Mouse (Mus musculus): ENCODE data around the gene Ybx2. TPM values are rescaled to one million over a fixed set of nuclear protein-coding genes. Genes with fewer than 3 reads are reported as not detected.

The Ybx2 gene
- total and polyA plus RNA-seq, 3 experiments = 0.25 to 0.39 TPM; not detected in 1

DNA sequence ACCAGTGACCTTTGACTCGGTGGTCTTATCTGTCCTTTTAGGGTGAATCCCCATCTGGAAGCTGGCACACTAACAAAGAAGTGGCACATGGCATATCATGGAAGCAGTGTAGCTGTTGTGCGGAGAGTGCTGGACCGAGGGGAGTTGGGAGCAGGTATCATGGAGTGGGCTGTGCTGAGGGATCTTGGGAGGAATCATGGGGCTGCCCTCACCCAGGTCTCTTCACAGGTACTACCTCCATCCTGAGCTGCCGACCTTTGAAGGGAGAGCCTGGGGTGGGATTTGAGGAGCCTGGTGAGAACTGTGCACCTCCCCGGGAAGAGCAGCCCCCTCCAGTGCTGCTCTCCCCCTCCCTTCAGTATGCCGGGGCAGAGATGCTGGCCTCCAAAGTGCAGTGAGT is 23.9 kb upstream of the Ybx2 start:
- no peak overlapping the region for H3K27ac ChIP-seq (ENCODE audit: insufficient read depth, low read depth)
- no peak overlapping the region for H3K4me2 ChIP-seq (ENCODE audit: insufficient read depth, low read depth, poor library complexity, severe bottlenecking)
- H3K4me3 ChIP-seq (replicated peaks in 1 of 3; ENCODE audit: low read depth in 2 of 3, low read length in 2 of 3, poor library complexity in 1 of 3) = no peak overlapping the region
- DNase-seq (ENCODE audit: extremely low read depth) = no peak
- TF ChIP-seq NRF1 (IDR thresholded peaks at IDR 0.05; ENCODE audit: low read depth, low read length) = no peak
- dilution Hi-C loops (cut with MboI; ENCODE audit: extremely low pct_ligation_motif_present, extremely low pct_unique_long_range_greater_than_20kb, low sequenced_read_pairs) (no loop called here), in situ Hi-C loops (cut with MboI; ENCODE audit: low pct_ligation_motif_present, low pct_unique_long_range_greater_than_20kb, low sequenced_read_pairs) (no loop called here)
- H3K4me1 ChIP-seq (ENCODE audit: control insufficient read depth in 1 of 2, insufficient read depth in 2 of 2) = peaks cover 14 to 34% of the 10 kb centered on the region in 2 experiments; a peak in 3 of 4 replicates
- no peaks in the 10 kb centered on the region for H3K9me3 ChIP-seq (replicated peaks; ENCODE audit: low read length)
- no peaks in the 10 kb centered on the region for H3K27me3 ChIP-seq (replicated peaks)
- H3K36me3 ChIP-seq (replicated peaks in 1 of 2; ENCODE audit: control insufficient read depth in 1 of 2, insufficient read depth in 1 of 2, low read length in 1 of 2) = peaks cover 83 to 94% of the 10 kb centered on the region in 2 experiments
- peaks cover 8% of the 10 kb centered on the region for H3K79me2 ChIP-seq (replicated peaks; ENCODE audit: control insufficient read depth, extremely low read depth, insufficient read depth, poor library complexity, severe bottlenecking)
- H3K9ac ChIP-seq (ENCODE audit: insufficient read depth, low read depth) = no peak overlapping the region

DNA sequence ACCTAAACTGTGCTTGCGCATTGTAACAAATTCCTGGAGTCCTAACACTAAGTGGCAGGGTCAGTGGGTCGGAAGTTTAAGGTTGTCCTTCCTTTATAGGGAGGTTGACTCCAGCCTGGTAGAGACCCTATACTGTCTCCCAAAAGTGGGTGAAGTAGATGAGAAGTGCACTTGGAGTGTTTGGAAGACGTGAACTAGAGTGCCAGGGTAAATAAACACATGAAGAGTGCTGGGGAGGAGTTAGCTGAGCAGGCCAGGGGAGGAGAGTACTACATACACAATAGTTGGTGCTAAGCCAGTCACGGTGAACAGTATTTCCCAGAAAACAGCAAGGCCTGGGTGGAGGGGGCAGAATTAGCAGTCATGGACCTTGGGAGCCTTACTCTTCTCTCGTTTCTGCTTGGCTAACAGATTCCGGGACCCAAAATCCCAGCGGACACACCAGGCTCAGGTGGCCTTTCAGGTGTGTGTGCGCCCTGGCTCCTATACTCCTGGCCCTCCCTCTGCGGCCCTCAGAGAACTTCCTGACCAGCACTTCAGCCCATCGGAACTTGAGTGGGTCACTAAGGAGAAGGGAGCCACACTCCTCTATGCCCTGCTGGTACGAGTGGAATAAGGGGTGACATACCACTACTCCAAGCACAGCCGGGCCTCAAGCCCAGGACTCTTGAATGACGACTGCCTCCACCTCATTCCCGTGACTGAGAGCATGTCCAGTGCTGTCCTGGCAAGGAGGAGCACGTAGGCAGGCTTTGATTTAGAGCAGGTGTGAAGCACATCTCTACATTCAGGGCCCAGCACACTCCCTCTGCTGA is 22.7 kb upstream of the Ybx2 start:
- TF ChIP-seq POLR2A (IDR thresholded peaks at IDR 0.05; ENCODE audit: low read depth, low read length) (no peak), JUN (IDR thresholded peaks at IDR 0.05; ENCODE audit: insufficient read depth, low read depth, low read length) (no peak), MAFK (IDR thresholded peaks at IDR 0.05; ENCODE audit: insufficient replicate concordance, low read length) (no peak), GABPA (IDR thresholded peaks at IDR 0.05; ENCODE audit: insufficient replicate concordance, low read depth, low read length) (no peak), ZNF384 (IDR thresholded peaks at IDR 0.05; ENCODE audit: low read depth, low read length) (no peak), EP300 (IDR thresholded peaks at IDR 0.05; ENCODE audit: low read length) (no peak), CHD1 (IDR thresholded peaks at IDR 0.05; ENCODE audit: low read depth, low read length) (no peak), ZMIZ1 (IDR thresholded peaks at IDR 0.05; ENCODE audit: low read depth, low read length) (no peak)
- in situ Hi-C loops (cut with MboI; ENCODE audit: low pct_ligation_motif_present, low pct_unique_long_range_greater_than_20kb, low sequenced_read_pairs) = no loop called here
- Histone ChIP-seq H3K4me1 (ENCODE audit: control insufficient read depth in 1 of 2, insufficient read depth in 2 of 2) (peaks cover 19 to 46% of the 10 kb centered on the region in 2 experiments), H3K4me3 (replicated peaks in 1 of 3; ENCODE audit: low read depth in 2 of 3, low read length in 2 of 3, poor library complexity in 1 of 3) (peak overlapping the region; percentile 67 to 91 (median 79)), H3K36me3 (replicated peaks in 1 of 2; ENCODE audit: control insufficient read depth in 1 of 2, insufficient read depth in 1 of 2, low read length in 1 of 2) (peaks cover 83 to 92% of the 10 kb centered on the region in 2 experiments), H3K9me3 (replicated peaks; ENCODE audit: low read length) (no peaks in the 10 kb centered on the region), H3K27me3 (replicated peaks) (no peaks in the 10 kb centered on the region), H3K27ac (ENCODE audit: insufficient read depth, low read depth) (no peak overlapping the region), H3K9ac (ENCODE audit: insufficient read depth, low read depth) (peak overlapping the region; percentile 71), H3K79me2 (replicated peaks; ENCODE audit: control insufficient read depth, extremely low read depth, insufficient read depth, poor library complexity, severe bottlenecking) (peaks cover 20% of the 10 kb centered on the region), H3K4me2 (ENCODE audit: insufficient read depth, low read depth, poor library complexity, severe bottlenecking) (peak overlapping the region; percentile 81)
- dilution Hi-C loops (cut with MboI; ENCODE audit: extremely low pct_ligation_motif_present, extremely low pct_unique_long_range_greater_than_20kb, low sequenced_read_pairs) = no loop called here
- DNase-seq (ENCODE audit: extremely low read depth) = no peak

DNA sequence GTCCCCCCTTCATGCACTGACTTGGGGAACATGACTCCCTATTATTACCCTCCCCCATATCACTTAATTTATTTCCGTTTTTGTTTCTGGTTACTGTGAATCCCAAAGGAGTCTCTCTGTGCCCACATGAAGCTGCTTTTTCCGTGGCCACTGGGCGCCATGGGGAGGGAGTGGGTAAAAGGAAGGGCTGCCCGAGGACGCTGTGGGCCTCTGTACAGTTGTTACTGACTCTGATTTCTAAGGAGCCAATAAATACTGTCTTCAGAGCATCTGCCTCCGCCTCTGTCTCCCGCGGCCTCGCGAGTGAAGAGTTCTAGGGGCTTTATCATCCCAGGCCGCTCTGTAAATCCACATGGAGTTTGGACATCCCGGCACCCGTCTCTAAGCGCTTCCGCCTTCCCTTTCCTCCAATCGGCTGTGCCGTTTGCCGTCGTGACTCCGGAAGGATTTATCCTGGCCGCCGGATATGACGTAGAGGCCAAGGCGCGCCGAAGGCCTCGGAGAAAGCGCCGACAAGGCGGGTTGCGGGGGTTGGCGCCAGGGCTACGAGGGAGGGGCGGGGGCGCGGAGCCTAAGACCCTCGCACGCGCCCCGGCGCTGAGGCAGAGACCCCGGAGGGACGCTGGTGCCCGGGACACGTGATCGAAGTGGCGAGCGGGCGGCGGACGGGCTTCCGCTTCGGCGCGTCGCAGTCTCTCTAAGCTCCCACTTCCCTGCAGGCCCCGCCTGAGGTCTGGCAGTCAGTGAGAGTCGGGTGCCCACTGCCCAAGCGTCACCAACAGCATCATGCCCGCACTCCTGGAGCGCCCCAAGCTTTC is 21.8 kb upstream of the Ybx2 start, which contains the start of gene Gps2:
Gene Gps2 (plus strand): TSS at position 335 of the 818 bp plus-strand sequence.
- H3K4me2 ChIP-seq (ENCODE audit: insufficient read depth, low read depth, poor library complexity, severe bottlenecking) = peak within 1 kb of the TSS; percentile 81
- peaks cover 82 to 92% of the 10 kb centered on the region in 2 experiments for H3K36me3 ChIP-seq (replicated peaks in 1 of 2; ENCODE audit: control insufficient read depth in 1 of 2, insufficient read depth in 1 of 2, low read length in 1 of 2)
- H3K79me2 ChIP-seq (replicated peaks; ENCODE audit: control insufficient read depth, extremely low read depth, insufficient read depth, poor library complexity, severe bottlenecking) = peaks cover 28% of the 10 kb centered on the region
- peak; percentile 97 for DNase-seq (ENCODE audit: extremely low read depth)
- H3K4me3 ChIP-seq (replicated peaks in 1 of 3; ENCODE audit: low read depth in 2 of 3, low read length in 2 of 3, poor library complexity in 1 of 3) = peak within 1 kb of the TSS; percentile 67 to 91 (median 79)
- H3K9me3 ChIP-seq (replicated peaks; ENCODE audit: low read length) = no peaks in the 10 kb centered on the region
- H3K9ac ChIP-seq (ENCODE audit: insufficient read depth, low read depth) = peak within 1 kb of the TSS; percentile 71
- dilution Hi-C loops (cut with MboI; ENCODE audit: extremely low pct_ligation_motif_present, extremely low pct_unique_long_range_greater_than_20kb, low sequenced_read_pairs) = no loop called here
- in situ Hi-C loops (cut with MboI; ENCODE audit: low pct_ligation_motif_present, low pct_unique_long_range_greater_than_20kb, low sequenced_read_pairs) = no loop called here
- H3K27me3 ChIP-seq (replicated peaks) = no peaks in the 10 kb centered on the region
- peaks cover 21 to 54% of the 10 kb centered on the region in 2 experiments for H3K4me1 ChIP-seq (ENCODE audit: control insufficient read depth in 1 of 2, insufficient read depth in 2 of 2)
- H3K27ac ChIP-seq (ENCODE audit: insufficient read depth, low read depth) = peak within 1 kb of the TSS; percentile 54
- no peak for TF ChIP-seq RAD21 (IDR thresholded peaks at IDR 0.05; ENCODE audit: low read depth, low read length)
- TF ChIP-seq JUND (conservative IDR thresholded peaks at IDR 0.05; ENCODE audit: low read depth, low read length) = no peak
- peak; percentile 78 for TF ChIP-seq NELFE (IDR thresholded peaks at IDR 0.05; ENCODE audit: low read depth, low read length)
- TF ChIP-seq POLR2A (IDR thresholded peaks at IDR 0.05; ENCODE audit: low read depth, low read length) = peak; percentile 86
- peak; percentile 96 for TF ChIP-seq HCFC1 (IDR thresholded peaks at IDR 0.05; ENCODE audit: low read depth, low read length)
- peak; percentile 45 for TF ChIP-seq NRF1 (IDR thresholded peaks at IDR 0.05; ENCODE audit: low read depth, low read length)
- no peak for TF ChIP-seq RCOR1 (conservative IDR thresholded peaks at IDR 0.05; ENCODE audit: low read depth, low read length)
- peak; percentile 98 for TF ChIP-seq MXI1 (IDR thresholded peaks at IDR 0.05; ENCODE audit: low read depth, low read length)
- peak; percentile 43; the same call in 1 of the 2 replicates for TF ChIP-seq GABPA (IDR thresholded peaks at IDR 0.05; ENCODE audit: insufficient replicate concordance, low read depth, low read length)
- TF ChIP-seq MAX (IDR thresholded peaks at IDR 0.05; ENCODE audit: low read length) = peak; percentile 90
- TF ChIP-seq CTCF (conservative IDR thresholded peaks at IDR 0.05 in 1 of 2, IDR thresholded peaks at IDR 0.05 in 1 of 2; ENCODE audit: low read depth in 2 of 2, low read length in 2 of 2) = no peak
- TF ChIP-seq PAX5 (IDR thresholded peaks at IDR 0.05; ENCODE audit: low read length) = no peak
- no peak for TF ChIP-seq EP300 (IDR thresholded peaks at IDR 0.05; ENCODE audit: low read length)
- peak; percentile 74 for TF ChIP-seq BHLHE40 (IDR thresholded peaks at IDR 0.05; ENCODE audit: low read depth, low read length)
- TF ChIP-seq JUN (IDR thresholded peaks at IDR 0.05; ENCODE audit: insufficient read depth, low read depth, low read length) = no peak
- TF ChIP-seq MAFK (IDR thresholded peaks at IDR 0.05; ENCODE audit: insufficient replicate concordance, low read length) = no peak
- peak; percentile 98 for TF ChIP-seq CHD2 (IDR thresholded peaks at IDR 0.05; ENCODE audit: low read length)
- peak; percentile 71 for TF ChIP-seq IRF4 (IDR thresholded peaks at IDR 0.05; ENCODE audit: low read depth, low read length)

All from CH12.LX (cell line).